Mouse (Mus musculus): ENCODE measurements around the gene Tspan14. TPM values are rescaled to one million over a fixed set of nuclear protein-coding genes. Genes with fewer than 3 reads are reported as not detected.

The Tspan14 gene
- polyA plus RNA-seq, 1 experiment from 2014 or later: 43.4 TPM

DNA sequence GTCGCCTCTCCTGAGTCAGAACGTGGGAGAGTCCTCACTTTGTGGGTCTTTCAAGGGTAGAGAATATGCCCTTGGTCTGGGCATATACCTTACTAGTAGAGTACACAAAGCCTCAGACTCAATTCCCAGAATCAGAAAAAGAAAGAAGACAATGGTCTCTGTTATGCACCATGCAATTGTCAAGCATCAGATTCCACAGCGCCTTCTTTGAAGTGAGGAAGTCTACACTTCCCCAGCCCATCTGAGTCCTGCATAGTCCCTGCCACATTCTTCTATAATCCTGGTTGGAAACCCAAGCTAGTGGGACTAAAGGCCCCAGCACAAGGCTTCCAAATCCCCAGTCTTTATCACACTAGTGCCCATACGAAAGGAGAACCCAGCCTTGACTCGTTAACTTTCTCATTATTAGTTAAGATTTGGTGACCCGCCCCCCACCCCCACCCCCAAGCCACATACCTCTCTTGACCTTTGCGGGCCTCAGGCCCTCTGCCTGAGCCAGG, 74.2 kb downstream of the Tspan14 start:
- Histone ChIP-seq H3K9ac (ENCODE audit: low read length) (no peak overlapping the region), H3K4me3 (ENCODE audit: control insufficient read depth in 1 of 2, insufficient read depth in 1 of 2, low read depth in 1 of 2, low read length in 2 of 2) (no peak overlapping the region), H3K4me1 (ENCODE audit: control insufficient read depth in 2 of 2, insufficient read depth in 2 of 2, low read length in 2 of 2) (peaks cover 5 to 11% of the 10 kb centered on the region in 2 experiments; a peak in 2 of 4 replicates), H3K27me3 (ENCODE audit: control insufficient read depth, insufficient read depth, low read length) (peaks cover 4% of the 10 kb centered on the region; the same call in 1 of the 2 replicates), H3K9me3 (ENCODE audit: control insufficient read depth, low read length) (no peaks in the 10 kb centered on the region), H3K36me3 (ENCODE audit: control insufficient read depth, insufficient read depth, low read length) (no peaks in the 10 kb centered on the region), H3K4me2 (ENCODE audit: low read length) (no peak overlapping the region), H3K27ac (replicated peaks in 1 of 2; ENCODE audit: control insufficient read depth in 1 of 2, insufficient read depth in 1 of 2, low read depth in 2 of 2, low read length in 2 of 2) (no peak overlapping the region)
- no peak for ATAC-seq (ENCODE audit: insufficient number of reproducible peaks, insufficient read depth, low FRiP score, low read depth)
- WGBS: 77% methylated on average over 7 of the region's 7 CpGs

DNA sequence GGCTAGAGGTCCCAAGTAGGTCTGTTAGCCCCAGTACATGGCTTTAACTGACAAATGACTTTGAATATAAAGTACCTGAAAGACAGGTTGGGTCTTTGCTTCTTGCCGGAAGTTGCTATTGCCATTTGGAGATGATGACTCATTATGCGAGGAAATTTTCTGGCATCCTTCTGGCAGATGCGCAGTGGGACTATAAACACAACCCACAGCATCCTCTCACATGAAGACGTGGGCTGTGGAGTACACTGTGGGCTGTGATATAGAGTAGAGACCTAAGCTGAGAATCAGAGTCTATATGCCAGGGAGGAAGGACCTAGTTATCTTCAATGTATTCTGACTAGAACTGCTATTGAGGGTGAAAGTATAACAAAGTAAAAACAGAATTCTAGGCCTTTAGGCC, 75.1 kb downstream of the Tspan14 start:
- WGBS: 82% methylated on average over 4 of the region's 4 CpGs
- H3K27me3 ChIP-seq (ENCODE audit: control insufficient read depth, insufficient read depth, low read length): peaks cover 4% of the 10 kb centered on the region; the same call in 1 of the 2 replicates
- no peak overlapping the region for H3K4me3 ChIP-seq (ENCODE audit: control insufficient read depth in 1 of 2, insufficient read depth in 1 of 2, low read depth in 1 of 2, low read length in 2 of 2)
- H3K4me2 ChIP-seq (ENCODE audit: low read length): no peak overlapping the region
- H3K4me1 ChIP-seq (ENCODE audit: control insufficient read depth in 2 of 2, insufficient read depth in 2 of 2, low read length in 2 of 2): peaks cover 5 to 11% of the 10 kb centered on the region in 2 experiments; a peak in 2 of 4 replicates
- no peak overlapping the region for H3K27ac ChIP-seq (replicated peaks in 1 of 2; ENCODE audit: control insufficient read depth in 1 of 2, insufficient read depth in 1 of 2, low read depth in 2 of 2, low read length in 2 of 2)
- no peak for ATAC-seq (ENCODE audit: insufficient number of reproducible peaks, insufficient read depth, low FRiP score, low read depth)
- no peaks in the 10 kb centered on the region for H3K9me3 ChIP-seq (ENCODE audit: control insufficient read depth, low read length)
- no peaks in the 10 kb centered on the region for H3K36me3 ChIP-seq (ENCODE audit: control insufficient read depth, insufficient read depth, low read length)
- no peak overlapping the region for H3K9ac ChIP-seq (ENCODE audit: low read length)

DNA sequence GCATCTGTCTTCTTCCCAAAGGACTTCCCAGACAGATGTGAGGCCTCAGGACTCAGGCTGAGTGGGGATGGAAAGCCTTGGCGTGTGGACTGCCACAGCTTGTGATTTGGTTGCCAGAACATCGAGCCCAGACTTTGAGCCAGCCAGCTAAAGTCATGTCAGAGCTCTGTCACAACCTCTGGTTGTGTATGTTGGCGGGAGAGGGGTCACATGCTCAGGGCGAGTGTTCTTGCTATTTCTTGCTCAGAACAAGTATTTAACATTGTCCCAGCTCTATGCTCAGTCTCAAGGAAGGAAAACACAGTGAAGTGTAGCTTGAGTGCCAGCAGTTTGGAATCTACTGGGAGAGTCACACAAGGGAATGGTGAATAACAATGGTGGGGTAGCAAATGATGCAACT, 76.9 kb downstream of the Tspan14 start:
- Histone ChIP-seq H3K9ac (ENCODE audit: low read length) (no peak overlapping the region), H3K9me3 (ENCODE audit: control insufficient read depth, low read length) (no peaks in the 10 kb centered on the region), H3K4me3 (ENCODE audit: control insufficient read depth in 1 of 2, insufficient read depth in 1 of 2, low read depth in 1 of 2, low read length in 2 of 2) (no peak overlapping the region), H3K27ac (replicated peaks in 1 of 2; ENCODE audit: control insufficient read depth in 1 of 2, insufficient read depth in 1 of 2, low read depth in 2 of 2, low read length in 2 of 2) (no peak overlapping the region), H3K4me1 (ENCODE audit: control insufficient read depth in 2 of 2, insufficient read depth in 2 of 2, low read length in 2 of 2) (peaks cover 10 to 21% of the 10 kb centered on the region in 2 experiments), H3K36me3 (ENCODE audit: control insufficient read depth, insufficient read depth, low read length) (no peaks in the 10 kb centered on the region), H3K4me2 (ENCODE audit: low read length) (no peak overlapping the region), H3K27me3 (ENCODE audit: control insufficient read depth, insufficient read depth, low read length) (no peaks in the 10 kb centered on the region)
- ATAC-seq (ENCODE audit: insufficient number of reproducible peaks, insufficient read depth, low FRiP score, low read depth): no peak
- WGBS: 73% methylated on average over 4 of the region's 4 CpGs

DNA sequence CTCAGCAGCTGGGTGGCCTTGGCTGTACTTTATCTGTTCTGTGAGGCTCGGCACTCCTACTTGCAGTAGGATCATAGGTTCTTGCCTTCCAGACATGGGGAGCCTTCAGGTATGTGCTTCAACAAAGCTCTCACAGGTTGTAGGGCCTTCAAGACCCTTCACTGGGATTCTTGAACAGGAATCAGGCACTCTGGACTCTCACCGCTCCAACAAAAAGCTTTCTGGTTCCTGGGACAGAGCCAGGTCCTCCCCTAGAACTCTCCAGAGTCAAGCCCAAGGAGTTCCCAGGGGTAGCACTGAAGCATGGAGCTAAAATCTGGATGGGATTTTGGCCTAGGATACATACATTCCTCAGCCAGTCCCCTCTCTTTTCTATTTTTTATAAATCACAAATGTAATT, 77.4 kb downstream of the Tspan14 start:
- no peaks in the 10 kb centered on the region for H3K9me3 ChIP-seq (ENCODE audit: control insufficient read depth, low read length)
- H3K27me3 ChIP-seq (ENCODE audit: control insufficient read depth, insufficient read depth, low read length): no peaks in the 10 kb centered on the region
- no peak overlapping the region for H3K4me3 ChIP-seq (ENCODE audit: control insufficient read depth in 1 of 2, insufficient read depth in 1 of 2, low read depth in 1 of 2, low read length in 2 of 2)
- H3K27ac ChIP-seq (replicated peaks in 1 of 2; ENCODE audit: control insufficient read depth in 1 of 2, insufficient read depth in 1 of 2, low read depth in 2 of 2, low read length in 2 of 2): no peak overlapping the region
- no peak overlapping the region for H3K9ac ChIP-seq (ENCODE audit: low read length)
- H3K4me2 ChIP-seq (ENCODE audit: low read length): no peak overlapping the region
- peaks cover 10 to 19% of the 10 kb centered on the region in 2 experiments for H3K4me1 ChIP-seq (ENCODE audit: control insufficient read depth in 2 of 2, insufficient read depth in 2 of 2, low read length in 2 of 2)
- no peak for ATAC-seq (ENCODE audit: insufficient number of reproducible peaks, insufficient read depth, low FRiP score, low read depth)
- WGBS: 81% methylated on average over 2 of the region's 2 CpGs
- no peaks in the 10 kb centered on the region for H3K36me3 ChIP-seq (ENCODE audit: control insufficient read depth, insufficient read depth, low read length)

DNA sequence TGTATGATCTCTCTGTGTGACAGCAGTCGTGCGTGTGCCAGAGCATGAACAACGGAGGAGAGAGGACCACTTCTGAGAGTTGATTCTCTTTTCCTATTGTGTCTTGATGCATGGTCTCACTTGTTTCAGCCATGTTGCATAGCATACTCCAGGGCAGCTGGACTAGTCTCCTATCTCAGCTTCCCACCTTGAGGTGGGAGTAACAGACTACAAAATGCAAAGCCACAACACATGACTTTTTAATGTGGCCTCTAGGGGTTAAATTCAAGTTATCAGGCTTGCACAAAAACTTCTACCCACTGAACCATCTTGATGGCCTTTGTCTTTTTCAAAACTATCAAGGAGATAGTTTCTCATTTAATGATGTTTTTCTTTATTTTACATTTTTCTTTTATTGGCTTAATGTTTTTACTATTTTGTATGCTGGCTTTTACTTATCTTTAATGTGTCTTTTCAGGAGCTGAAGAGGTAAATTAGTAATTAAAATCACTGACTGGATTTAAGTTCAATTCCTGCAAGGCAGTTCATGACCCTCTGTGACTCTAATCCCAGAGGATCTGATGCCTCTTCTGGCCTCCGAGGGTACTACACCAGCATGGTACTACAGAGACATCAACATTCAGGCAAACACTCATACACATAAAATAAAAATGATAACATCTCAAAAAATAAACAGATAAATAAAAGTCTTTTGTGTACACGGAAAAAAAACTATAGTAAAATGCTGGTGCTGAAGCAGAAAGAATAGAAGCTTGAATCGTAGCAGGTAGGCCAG, 80.0 kb downstream of the Tspan14 start:
- no peak for ATAC-seq (ENCODE audit: insufficient number of reproducible peaks, insufficient read depth, low FRiP score, low read depth)
- 81% methylated on average over 6 of the region's 6 CpGs for WGBS
- Histone ChIP-seq H3K36me3 (ENCODE audit: control insufficient read depth, insufficient read depth, low read length) (no peaks in the 10 kb centered on the region), H3K27me3 (ENCODE audit: control insufficient read depth, insufficient read depth, low read length) (no peaks in the 10 kb centered on the region), H3K9me3 (ENCODE audit: control insufficient read depth, low read length) (no peaks in the 10 kb centered on the region), H3K4me1 (ENCODE audit: control insufficient read depth in 2 of 2, insufficient read depth in 2 of 2, low read length in 2 of 2) (peaks cover 6 to 12% of the 10 kb centered on the region in 2 experiments), H3K9ac (ENCODE audit: low read length) (no peak overlapping the region), H3K27ac (replicated peaks in 1 of 2; ENCODE audit: control insufficient read depth in 1 of 2, insufficient read depth in 1 of 2, low read depth in 2 of 2, low read length in 2 of 2) (no peak overlapping the region), H3K4me2 (ENCODE audit: low read length) (no peak overlapping the region), H3K4me3 (ENCODE audit: control insufficient read depth in 1 of 2, insufficient read depth in 1 of 2, low read depth in 1 of 2, low read length in 2 of 2) (no peak overlapping the region)

DNA sequence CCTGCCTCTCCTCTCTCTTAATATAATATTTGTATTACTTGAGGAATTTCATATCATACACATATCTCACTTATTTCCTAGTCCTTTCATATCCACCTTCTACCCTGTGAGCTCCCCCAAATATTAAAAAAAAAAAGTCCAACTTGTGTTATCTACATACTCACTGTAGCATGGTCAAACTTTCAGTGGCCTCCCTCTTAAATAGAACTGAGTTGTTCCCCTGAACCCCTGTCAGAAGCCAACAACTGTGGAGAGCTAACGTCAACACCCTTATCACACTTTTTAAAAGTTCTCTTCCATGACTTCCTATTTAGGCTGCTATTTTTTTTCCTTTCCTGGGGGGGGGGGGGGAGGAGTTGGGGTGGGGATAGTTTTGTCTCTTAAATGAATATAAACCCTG, 80.9 kb downstream of the Tspan14 start:
- no peak overlapping the region for H3K4me3 ChIP-seq (ENCODE audit: control insufficient read depth in 1 of 2, insufficient read depth in 1 of 2, low read depth in 1 of 2, low read length in 2 of 2)
- H3K4me2 ChIP-seq (ENCODE audit: low read length): no peak overlapping the region
- no peaks in the 10 kb centered on the region for H3K9me3 ChIP-seq (ENCODE audit: control insufficient read depth, low read length)
- H3K36me3 ChIP-seq (ENCODE audit: control insufficient read depth, insufficient read depth, low read length): no peaks in the 10 kb centered on the region
- H3K4me1 ChIP-seq (ENCODE audit: control insufficient read depth in 2 of 2, insufficient read depth in 2 of 2, low read length in 2 of 2): peaks cover 6 to 12% of the 10 kb centered on the region in 2 experiments
- ATAC-seq (ENCODE audit: insufficient number of reproducible peaks, insufficient read depth, low FRiP score, low read depth): no peak
- 3% methylated on average over 1 of the region's 1 CpGs for WGBS
- 0 out of 4 replicates have a peak overlapping the region, but pooled peaks of 1 of the 2 experiments have one; percentile 6 for H3K27ac ChIP-seq (replicated peaks in 1 of 2; ENCODE audit: control insufficient read depth in 1 of 2, insufficient read depth in 1 of 2, low read depth in 2 of 2, low read length in 2 of 2)
- H3K9ac ChIP-seq (ENCODE audit: low read length): no peak overlapping the region
- H3K27me3 ChIP-seq (ENCODE audit: control insufficient read depth, insufficient read depth, low read length): no peaks in the 10 kb centered on the region

DNA sequence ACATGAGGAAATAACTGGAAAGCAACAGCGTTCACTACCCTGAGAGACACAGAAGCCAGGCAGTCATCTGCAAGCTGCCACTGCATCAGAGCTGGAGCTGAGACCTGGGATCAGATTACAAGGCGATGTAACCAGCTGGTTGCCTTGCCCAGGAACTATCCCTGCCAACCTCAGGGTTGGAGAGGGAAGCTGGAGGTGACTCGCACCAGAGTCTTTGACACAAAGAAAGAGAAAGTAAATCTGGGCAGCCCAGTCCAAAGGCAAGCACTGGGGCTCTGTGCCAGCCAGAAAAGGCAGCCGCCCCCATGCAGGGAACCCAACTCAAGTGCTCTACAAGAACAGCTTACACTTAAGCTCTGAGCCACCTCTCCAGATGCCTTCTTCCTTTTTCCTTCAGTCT, 81.4 kb downstream of the Tspan14 start:
- H3K9me3 ChIP-seq (ENCODE audit: control insufficient read depth, low read length): no peaks in the 10 kb centered on the region
- peak overlapping the region; percentile 46 for H3K4me2 ChIP-seq (ENCODE audit: low read length)
- ATAC-seq (ENCODE audit: insufficient number of reproducible peaks, insufficient read depth, low FRiP score, low read depth): peak; percentile 59; the same call in 1 of the 2 replicates
- 0 out of 4 replicates have a peak overlapping the region, but pooled peaks of 1 of the 2 experiments have one; percentile 6 for H3K27ac ChIP-seq (replicated peaks in 1 of 2; ENCODE audit: control insufficient read depth in 1 of 2, insufficient read depth in 1 of 2, low read depth in 2 of 2, low read length in 2 of 2)
- no peak overlapping the region for H3K9ac ChIP-seq (ENCODE audit: low read length)
- 8% methylated on average over 4 of the region's 4 CpGs for WGBS
- H3K4me3 ChIP-seq (ENCODE audit: control insufficient read depth in 1 of 2, insufficient read depth in 1 of 2, low read depth in 1 of 2, low read length in 2 of 2): peak overlapping the region in 1 of 2 experiments; percentile 6; a peak in 1 of 4 replicates
- H3K36me3 ChIP-seq (ENCODE audit: control insufficient read depth, insufficient read depth, low read length): no peaks in the 10 kb centered on the region
- H3K27me3 ChIP-seq (ENCODE audit: control insufficient read depth, insufficient read depth, low read length): no peaks in the 10 kb centered on the region
- H3K4me1 ChIP-seq (ENCODE audit: control insufficient read depth in 2 of 2, insufficient read depth in 2 of 2, low read length in 2 of 2): peaks cover 6 to 12% of the 10 kb centered on the region in 2 experiments

Measured in heart, embryonic 14.5 days (tissue).